ENCODE assay signal across 12 mouse cellular contexts in genomic region chr8:89387295-89387694, GRCm38 (mm10).
DNase-seq lines count a peak whose midpoint lies in the region; ATAC-seq lines count a peak whose summit lies in the region.
"Had no signal": no experiment of that assay in that cellular context is flagged by ENCODE, and none has a peak within 500 bp of the region (broad histone marks: within the 10 kb centered on the region; RNA-seq: fewer than 3 reads in every experiment).

No protein-coding gene starts in this region.

- H3K4me2 ChIP-seq in kidney, embryonic 15.5 days, result peak overlapping the region; percentile 29
- peak overlapping the region; percentile 36 for H3K4me2 ChIP-seq in hindbrain, embryonic 14.5 days (replicated peaks)
- H3K4me2 ChIP-seq in neural tube, embryonic 13.5 days, result peak overlapping the region; percentile 31
- no peak overlapping the region for H3K4me2 ChIP-seq in liver, embryonic 12.5 days

- peak; percentile 35; the same call in 1 of the 2 replicates for ATAC-seq in kidney, embryonic 15.5 days (replicated peaks; ENCODE audit: low FRiP score)
- ATAC-seq in hindbrain, embryonic 14.5 days (ENCODE audit: low FRiP score), result no peak
- ATAC-seq in neural tube, embryonic 13.5 days (ENCODE audit: low read depth), result peak; percentile 36; the same call in 1 of the 2 replicates
- no peak for ATAC-seq in liver, embryonic 12.5 days

- peaks cover 67% of the 10 kb centered on the region for H3K4me1 ChIP-seq in kidney, embryonic 15.5 days
- H3K4me1 ChIP-seq in embryonic facial prominence, embryonic 10.5 days, result peaks cover 61% of the 10 kb centered on the region
- H3K4me1 ChIP-seq in hindbrain, embryonic 14.5 days (replicated peaks; ENCODE audit: control insufficient read depth, insufficient read depth, low read length), result peaks cover 16% of the 10 kb centered on the region
- peaks cover 55% of the 10 kb centered on the region for H3K4me1 ChIP-seq in neural tube, embryonic 13.5 days (replicated peaks)
- no peaks in the 10 kb centered on the region for H3K4me1 ChIP-seq in liver, embryonic 12.5 days

- 0 out of 2 replicates have a peak, but pooled peaks cover 3% of the 10 kb centered on the region for H3K27me3 ChIP-seq in kidney, embryonic 15.5 days
- H3K27me3 ChIP-seq in embryonic facial prominence, embryonic 10.5 days (replicated peaks; ENCODE audit: low read depth, poor library complexity, severe bottlenecking), result peaks cover 20% of the 10 kb centered on the region
- H3K27me3 ChIP-seq in hindbrain, embryonic 14.5 days (ENCODE audit: control insufficient read depth, insufficient read depth, low read length), result no peaks in the 10 kb centered on the region
- H3K27me3 ChIP-seq in neural tube, embryonic 13.5 days, result no peaks in the 10 kb centered on the region
- H3K27me3 ChIP-seq in liver, embryonic 12.5 days (replicated peaks), result peaks cover 14% of the 10 kb centered on the region; the same call in 1 of the 2 replicates

- H3K4me3 ChIP-seq in kidney, embryonic 15.5 days (replicated peaks), result 0 out of 2 replicates have a peak overlapping the region, but pooled peaks have one; percentile 1
- H3K4me3 ChIP-seq in embryonic facial prominence, embryonic 10.5 days, result no peak overlapping the region
- no peak overlapping the region for H3K4me3 ChIP-seq in hindbrain, embryonic 14.5 days (replicated peaks; ENCODE audit: low read length)
- no peak overlapping the region for H3K4me3 ChIP-seq in neural tube, embryonic 13.5 days
- H3K4me3 ChIP-seq in liver, embryonic 12.5 days, result no peak overlapping the region

- no peaks in the 10 kb centered on the region for H3K36me3 ChIP-seq in kidney, embryonic 15.5 days
- no peaks in the 10 kb centered on the region for H3K36me3 ChIP-seq in embryonic facial prominence, embryonic 10.5 days (replicated peaks)
- H3K36me3 ChIP-seq in hindbrain, embryonic 14.5 days (replicated peaks; ENCODE audit: control insufficient read depth, insufficient read depth), result no peaks in the 10 kb centered on the region
- no peaks in the 10 kb centered on the region for H3K36me3 ChIP-seq in neural tube, embryonic 13.5 days
- no peaks in the 10 kb centered on the region for H3K36me3 ChIP-seq in liver, embryonic 12.5 days

- DNase-seq in kidney, postnatal 25 days, result no peak
- no peak for DNase-seq in embryonic facial prominence, embryonic 10.5 days (ENCODE audit: low spot score)
- DNase-seq in hindbrain, embryonic 14.5 days (ENCODE audit: low spot score), result no peak
- DNase-seq in liver, result no peak
- no peak for DNase-seq in cerebellum, adult 9-11 months
- DNase-seq: heart, postnatal 14 days; layer of hippocampus, postnatal 36 days; lung, postnatal 10 days; thymus, postnatal 14 days had no signal

- WGBS in kidney, embryonic 15.5 days, result 5% methylated on average over 8 of the region's 8 CpGs
- 45% methylated on average over 8 of the region's 8 CpGs for WGBS in embryonic facial prominence, embryonic 10.5 days
- WGBS in hindbrain, embryonic 14.5 days, result 12% methylated on average over 8 of the region's 8 CpGs
- 9% methylated on average over 8 of the region's 8 CpGs for WGBS in neural tube, embryonic 13.5 days
- 51% methylated on average over 8 of the region's 8 CpGs for WGBS in liver, embryonic 12.5 days (ENCODE audit: insufficient replicate concordance)

- no peaks in the 10 kb centered on the region for H3K9me3 ChIP-seq in kidney, embryonic 15.5 days (replicated peaks)
- H3K9me3 ChIP-seq in embryonic facial prominence, embryonic 10.5 days, result no peaks in the 10 kb centered on the region
- no peaks in the 10 kb centered on the region for H3K9me3 ChIP-seq in hindbrain, embryonic 14.5 days (ENCODE audit: control insufficient read depth, low read length)
- H3K9me3 ChIP-seq in neural tube, embryonic 13.5 days, result no peaks in the 10 kb centered on the region
- no peaks in the 10 kb centered on the region for H3K9me3 ChIP-seq in liver, embryonic 12.5 days (replicated peaks)

- peak overlapping the region; percentile 63 for H3K27ac ChIP-seq in kidney, embryonic 15.5 days
- peak overlapping the region; percentile 51 for H3K27ac ChIP-seq in embryonic facial prominence, embryonic 10.5 days (replicated peaks)
- no peak overlapping the region for H3K27ac ChIP-seq in hindbrain, embryonic 14.5 days
- peak overlapping the region; percentile 53; the same call in 1 of the 2 replicates for H3K27ac ChIP-seq in neural tube, embryonic 13.5 days (replicated peaks)
- no peak overlapping the region for H3K27ac ChIP-seq in liver, embryonic 12.5 days

- H3K9ac ChIP-seq in kidney, embryonic 15.5 days, result no peak overlapping the region
- no peak overlapping the region for H3K9ac ChIP-seq in hindbrain, embryonic 14.5 days
- H3K9ac ChIP-seq in neural tube, embryonic 13.5 days, result 0 out of 2 replicates have a peak overlapping the region, but pooled peaks have one; percentile 18
- no peak overlapping the region for H3K9ac ChIP-seq in liver, embryonic 12.5 days

Comparison
In these comparisons a context has a peak if more than half of its experiments do, and no peak if none do; other contexts are left out.
1. ATAC-seq: peak in kidney, embryonic 15.5 days (single experiment) and neural tube, embryonic 13.5 days (single experiment); none in hindbrain, embryonic 14.5 days (single experiment) and liver, embryonic 12.5 days (single experiment).
2. H3K27ac ChIP-seq: peak in kidney, embryonic 15.5 days (single experiment), embryonic facial prominence, embryonic 10.5 days (single experiment) and neural tube, embryonic 13.5 days (single experiment); none in hindbrain, embryonic 14.5 days (single experiment) and liver, embryonic 12.5 days (single experiment).